Mouse (Mus musculus) CD8-positive naive resting alpha-beta T cell, adult 2 months (primary cell): ENCODE data around the gene Lpcat4.

Experiments used
- DNase-seq, 2 experiments: peaks; one replicate each; pipeline ENCODE4 v3.0.0; 2022; ENCODE audit warnings: low read depth in 2 of 2, low spot score in 2 of 2

Lpcat4 gene

GRCm38 (mm10) chr2:112239212-112239934 is at the start of gene Lpcat4:
TSS of gene Lpcat4 (plus strand) at chr2:112239468.
- DNase-seq, result peak; percentile 79 to 85

- DNase-seq, result peak; percentile 11 to 27
Measured at GRCm38 (mm10) chr2:112196859-112197258, 42.4 kb upstream of the Lpcat4 start.

GRCm38 (mm10) chr2:112203056-112203455 is 36.2 kb upstream of the Lpcat4 start:
- no peak for DNase-seq

- no peak for DNase-seq
Measured at GRCm38 (mm10) chr2:112210142-112210541, 29.1 kb upstream of the Lpcat4 start.

GRCm38 (mm10) chr2:112210699-112211098 is 28.6 kb upstream of the Lpcat4 start:
- DNase-seq, result no peak

GRCm38 (mm10) chr2:112215977-112216376 is 23.3 kb upstream of the Lpcat4 start:
- peak; percentile 2 to 30 for DNase-seq

GRCm38 (mm10) chr2:112217614-112218013 is 21.7 kb upstream of the Lpcat4 start:
- DNase-seq, result no peak

GRCm38 (mm10) chr2:112220880-112221279 is 18.4 kb upstream of the Lpcat4 start:
- no peak for DNase-seq

GRCm38 (mm10) chr2:112222607-112223006 is 16.7 kb upstream of the Lpcat4 start:
- DNase-seq, result no peak

- no peak for DNase-seq
Measured at GRCm38 (mm10) chr2:112224356-112224755, 14.9 kb upstream of the Lpcat4 start.

GRCm38 (mm10) chr2:112232623-112233022 is 6.6 kb upstream of the Lpcat4 start:
- DNase-seq, result no peak

GRCm38 (mm10) chr2:112236620-112237019 is 2.6 kb upstream of the Lpcat4 start:
- no peak for DNase-seq

- no peak for DNase-seq
Measured at GRCm38 (mm10) chr2:112238006-112238405, 1.3 kb upstream of the Lpcat4 start.

GRCm38 (mm10) chr2:112239935-112240721 is 860 bp downstream of the Lpcat4 start:
- DNase-seq, result peak in 1 of 2 experiments; percentile 31

GRCm38 (mm10) chr2:112241787-112242186 is 2.5 kb downstream of the Lpcat4 start:
- DNase-seq, result no peak

GRCm38 (mm10) chr2:112245307-112245706 is 6.0 kb downstream of the Lpcat4 start:
- DNase-seq, result no peak

- DNase-seq, result no peak
Measured at GRCm38 (mm10) chr2:112246193-112246592, 6.9 kb downstream of the Lpcat4 start.

GRCm38 (mm10) chr2:112247323-112247722 is 8.1 kb downstream of the Lpcat4 start:
- DNase-seq, result no peak

- no peak for DNase-seq
Measured at GRCm38 (mm10) chr2:112249780-112250453, 10.6 kb downstream of the Lpcat4 start.

GRCm38 (mm10) chr2:112254675-112255515 is 15.6 kb downstream of the Lpcat4 start:
- DNase-seq, result no peak
